Mouse (Mus musculus): Measurements from ENCODE around the gene Dgcr2.

- no peak for TF ChIP-seq CHD2 (IDR thresholded peaks at IDR 0.05; ENCODE audit: low read depth, low read length)
- TF ChIP-seq HCFC1 (IDR thresholded peaks at IDR 0.05; ENCODE audit: borderline replicate concordance, insufficient read depth, low read length), result no peak
- TF ChIP-seq MAFK (IDR thresholded peaks at IDR 0.05; ENCODE audit: insufficient read depth, low read depth, low read length), result no peak
- TF ChIP-seq ZNF384 (IDR thresholded peaks at IDR 0.05; ENCODE audit: low read depth, low read length), result no peak
- TF ChIP-seq ZC3H11A (IDR thresholded peaks at IDR 0.05; ENCODE audit: borderline replicate concordance, low read depth, low read length), result no peak
These were observed 5.8 kb downstream of the Dgcr2 start for GRCm38 (mm10) chr16:17892606-17893005.
